Mouse (Mus musculus): ENCODE measurements around the gene Trim9. TPM values are rescaled to one million over a fixed set of nuclear protein-coding genes. Genes with fewer than 3 reads are reported as not detected.

The Trim9 gene
- total RNA-seq, 2 experiments from 2014 or later: not detected

- no peak for ATAC-seq (replicated peaks; ENCODE audit: low FRiP score, poor library complexity, severe bottlenecking)
Measured at GRCm38 (mm10) chr12:70329059-70329458, 18.4 kb downstream of the Trim9 start.

- no peak for ATAC-seq (replicated peaks; ENCODE audit: low FRiP score, poor library complexity, severe bottlenecking)
Measured at GRCm38 (mm10) chr12:70326956-70327355, 20.5 kb downstream of the Trim9 start.

- no peak for ATAC-seq (replicated peaks; ENCODE audit: low FRiP score, poor library complexity, severe bottlenecking)
Measured at GRCm38 (mm10) chr12:70326393-70326792, 21.0 kb downstream of the Trim9 start.

GRCm38 (mm10) chr12:70325826-70326225 is 21.6 kb downstream of the Trim9 start:
- ATAC-seq (replicated peaks; ENCODE audit: low FRiP score, poor library complexity, severe bottlenecking): no peak

- ATAC-seq (replicated peaks; ENCODE audit: low FRiP score, poor library complexity, severe bottlenecking): no peak
Measured at GRCm38 (mm10) chr12:70322790-70323189, 24.6 kb downstream of the Trim9 start.

GRCm38 (mm10) chr12:70316147-70316546 is 31.3 kb downstream of the Trim9 start:
- ATAC-seq (replicated peaks; ENCODE audit: low FRiP score, poor library complexity, severe bottlenecking): no peak

GRCm38 (mm10) chr12:70307881-70308280 is 39.5 kb downstream of the Trim9 start:
- ATAC-seq (replicated peaks; ENCODE audit: low FRiP score, poor library complexity, severe bottlenecking): no peak

- ATAC-seq (replicated peaks; ENCODE audit: low FRiP score, poor library complexity, severe bottlenecking): no peak
Measured at GRCm38 (mm10) chr12:70307062-70307461, 40.4 kb downstream of the Trim9 start.

- no peak for ATAC-seq (replicated peaks; ENCODE audit: low FRiP score, poor library complexity, severe bottlenecking)
Measured at GRCm38 (mm10) chr12:70304014-70304413, 43.4 kb downstream of the Trim9 start.

- ATAC-seq (replicated peaks; ENCODE audit: low FRiP score, poor library complexity, severe bottlenecking): no peak
Measured at GRCm38 (mm10) chr12:70303525-70303924, 43.9 kb downstream of the Trim9 start.

- no peak for ATAC-seq (replicated peaks; ENCODE audit: low FRiP score, poor library complexity, severe bottlenecking)
Measured at GRCm38 (mm10) chr12:70302022-70302720, 45.2 kb downstream of the Trim9 start.

GRCm38 (mm10) chr12:70293927-70294684 is 53.3 kb downstream of the Trim9 start:
- no peak for ATAC-seq (replicated peaks; ENCODE audit: low FRiP score, poor library complexity, severe bottlenecking)

- no peak for ATAC-seq (replicated peaks; ENCODE audit: low FRiP score, poor library complexity, severe bottlenecking)
Measured at GRCm38 (mm10) chr12:70293165-70293926, 54.1 kb downstream of the Trim9 start.

GRCm38 (mm10) chr12:70285521-70285920 is 61.9 kb downstream of the Trim9 start:
- ATAC-seq (replicated peaks; ENCODE audit: low FRiP score, poor library complexity, severe bottlenecking): no peak

- ATAC-seq (replicated peaks; ENCODE audit: low FRiP score, poor library complexity, severe bottlenecking): no peak
Measured at GRCm38 (mm10) chr12:70284979-70285378, 62.4 kb downstream of the Trim9 start.

GRCm38 (mm10) chr12:70283116-70283731 is 64.2 kb downstream of the Trim9 start:
- ATAC-seq (replicated peaks; ENCODE audit: low FRiP score, poor library complexity, severe bottlenecking): no peak

- no peak for ATAC-seq (replicated peaks; ENCODE audit: low FRiP score, poor library complexity, severe bottlenecking)
Measured at GRCm38 (mm10) chr12:70280930-70281329, 66.5 kb downstream of the Trim9 start.

GRCm38 (mm10) chr12:70280381-70280780 is 67.0 kb downstream of the Trim9 start:
- no peak for ATAC-seq (replicated peaks; ENCODE audit: low FRiP score, poor library complexity, severe bottlenecking)

GRCm38 (mm10) chr12:70277071-70277939 is 70.1 kb downstream of the Trim9 start:
- no peak for ATAC-seq (replicated peaks; ENCODE audit: low FRiP score, poor library complexity, severe bottlenecking)

Measured in erythroid progenitor cell, adult 5-6 weeks (primary cell).